Mouse (Mus musculus) gastrocnemius, adult 2 months (tissue): ENCODE measurements around the gene Scel. TPM values are rescaled to one million over a fixed set of nuclear protein-coding genes. Genes with fewer than 3 reads are reported as not detected.

ENCODE experiments used
- DNase-seq: peaks from one replicate; pipeline ENCODE4 v3.0.0; 2022
- H3K27ac ChIP-seq: fragments of 200-600 bp; 2 replicates; pipeline ENCODE4 v1.8.1; 2022; ENCODE audit warnings: mild to moderate bottlenecking
- H3K4me3 ChIP-seq: fragments of 200-600 bp; 2 replicates; pipeline ENCODE4 v1.8.1; 2022; ENCODE audit warnings: mild to moderate bottlenecking, moderate library complexity
- CTCF ChIP-seq: fragments of 200-600 bp; IDR thresholded peaks from 2 replicates; pipeline ENCODE4 v1.8.1; 2022; ENCODE audit warnings: antibody characterized with exemption, mild to moderate bottlenecking, moderate library complexity
- intact Hi-C: fragments of 180-260 bp; cut with DNase I; formaldehyde crosslinking; loops from one replicate; pipeline ENCODE4 v1.15.1; 2025
- total RNA-seq, 2 experiments: library from RNA; stranded (reverse); gene quantifications; 2 replicates each; pipeline ENCODE4 v1.2.3; 2021

Gene Scel
- total RNA-seq, 2 experiments from 2014 or later = 0.10 to 0.20 TPM

DNA sequence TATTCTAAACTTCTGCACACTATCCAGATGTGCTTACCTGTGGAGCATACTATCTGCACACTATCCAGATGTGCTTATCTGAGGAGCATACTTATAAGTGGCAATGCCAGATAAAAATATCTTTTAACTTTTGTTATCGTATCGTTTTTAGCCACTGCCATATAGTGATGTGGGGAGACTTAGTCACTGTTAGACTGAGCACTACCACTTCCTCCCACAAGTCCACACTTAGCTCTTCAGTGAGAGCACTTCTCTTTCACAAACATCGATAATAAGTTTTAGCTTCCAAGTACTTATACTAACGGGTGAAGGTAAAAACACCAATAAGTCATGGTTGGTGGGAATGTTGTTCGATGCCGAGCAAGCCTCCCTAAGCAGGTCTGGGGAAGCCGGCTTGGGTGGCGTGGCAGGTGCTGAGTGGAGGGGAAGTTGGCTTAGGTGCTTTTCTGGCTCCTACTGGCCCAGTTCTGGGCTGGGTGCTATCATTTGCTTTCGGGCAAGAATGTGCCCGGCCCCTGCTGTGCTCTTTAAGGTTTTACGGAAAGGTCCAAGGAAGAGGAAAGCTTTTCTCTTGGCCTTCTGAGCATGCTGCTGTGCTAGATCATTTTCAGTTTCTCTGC lies 18.7 kb downstream of the Scel start:
- intact Hi-C loops = no loop called here
- no peak overlapping the region for H3K4me3 ChIP-seq
- no peak for DNase-seq
- H3K27ac ChIP-seq = no peak overlapping the region
- no peak for TF ChIP-seq CTCF

DNA sequence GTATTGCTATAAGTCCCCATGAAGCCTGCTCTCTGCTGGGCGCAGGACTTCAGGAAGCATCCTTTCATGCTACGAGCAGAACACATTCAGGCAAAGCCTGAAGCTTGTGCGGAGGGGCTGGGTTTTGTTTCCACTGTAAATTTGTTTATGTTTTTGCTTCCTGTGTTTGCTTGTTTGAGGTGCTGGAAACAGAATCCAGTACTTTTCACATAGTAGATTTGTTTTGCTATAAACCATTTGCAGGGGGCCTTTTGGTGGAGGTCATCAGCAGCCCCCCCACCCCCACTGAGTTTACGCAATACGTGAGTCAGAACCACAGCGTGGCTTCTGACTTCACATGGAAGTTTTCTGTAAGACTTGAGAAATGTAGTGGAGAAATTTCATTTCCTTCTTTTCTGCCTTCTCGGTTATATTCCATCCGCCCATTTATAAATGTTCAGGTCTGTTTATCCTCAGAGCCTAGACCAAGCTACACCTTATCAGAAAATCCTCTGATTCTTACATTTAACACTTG lies 22.4 kb downstream of the Scel start:
- H3K4me3 ChIP-seq = no peak overlapping the region
- no peak for TF ChIP-seq CTCF
- intact Hi-C loops = loop anchor here (2.0 to 5.0 kb wide), 3 partner anchors 55 to 523 kb away; no protein-coding TSS in a partner anchor
- no peak for DNase-seq
- H3K27ac ChIP-seq = no peak overlapping the region

DNA sequence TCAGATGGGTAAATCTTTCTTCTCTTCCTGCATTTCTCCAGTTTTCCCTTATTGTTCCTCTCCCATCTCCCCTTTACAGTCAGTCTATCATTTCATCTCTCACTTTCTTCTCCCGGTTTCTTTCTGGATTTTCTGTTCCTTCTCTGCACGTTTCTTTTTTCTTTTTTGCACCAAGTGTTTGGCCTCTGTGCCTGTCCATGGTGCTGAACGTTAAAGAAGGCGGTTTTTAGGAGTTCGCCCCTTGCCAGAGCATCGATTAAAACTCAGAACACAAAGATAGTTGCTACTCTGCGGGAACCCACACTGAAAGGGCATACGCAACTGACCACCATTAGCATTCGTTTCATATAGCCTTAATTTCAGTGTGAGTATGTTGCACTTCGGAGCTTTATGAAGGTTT lies 23.2 kb downstream of the Scel start:
- no peak for TF ChIP-seq CTCF
- Histone ChIP-seq H3K27ac (no peak overlapping the region), H3K4me3 (no peak overlapping the region)
- DNase-seq = no peak
- intact Hi-C loops = loop anchor here (2.0 to 5.0 kb wide), 3 partner anchors 56 to 524 kb away; no protein-coding TSS in a partner anchor

DNA sequence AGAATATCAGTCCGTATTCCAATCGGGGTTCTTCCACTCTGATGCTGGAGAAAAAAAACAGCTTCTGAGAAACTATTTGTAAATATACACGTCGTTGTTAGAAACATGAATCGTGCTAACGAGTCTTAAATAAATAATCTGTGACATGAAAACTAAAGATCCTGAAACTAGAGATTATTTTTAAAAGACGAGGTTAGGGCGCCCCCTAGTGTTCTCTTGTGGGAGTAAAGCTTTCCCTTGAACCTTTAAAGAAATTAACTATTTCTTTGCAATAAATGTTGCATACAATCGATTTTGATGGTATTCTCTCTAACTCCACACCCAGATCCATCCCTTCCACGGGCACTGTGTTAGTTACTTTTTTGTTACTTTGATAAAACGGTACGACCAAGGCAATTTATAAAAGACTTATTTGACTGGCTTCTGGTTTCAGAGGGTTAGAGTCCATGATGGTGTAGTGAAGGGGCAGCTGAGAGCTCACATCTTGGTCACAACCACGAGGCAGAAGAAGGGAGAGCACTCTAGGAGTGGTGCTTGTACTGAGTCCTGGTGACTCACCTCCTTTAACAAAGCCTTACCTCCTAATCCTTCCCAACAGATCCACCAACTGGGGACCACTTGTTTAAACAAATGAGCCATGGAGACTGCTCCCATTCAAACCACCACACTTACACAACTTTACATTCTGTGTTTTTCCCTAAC lies 24.4 kb downstream of the Scel start:
- intact Hi-C loops = loop anchor here (2.0 to 5.0 kb wide), 3 partner anchors 57 to 525 kb away; no protein-coding TSS in a partner anchor
- peak; percentile 78 for TF ChIP-seq CTCF
- no peak overlapping the region for H3K4me3 ChIP-seq
- DNase-seq = peak; percentile 45
- H3K27ac ChIP-seq = no peak overlapping the region

DNA sequence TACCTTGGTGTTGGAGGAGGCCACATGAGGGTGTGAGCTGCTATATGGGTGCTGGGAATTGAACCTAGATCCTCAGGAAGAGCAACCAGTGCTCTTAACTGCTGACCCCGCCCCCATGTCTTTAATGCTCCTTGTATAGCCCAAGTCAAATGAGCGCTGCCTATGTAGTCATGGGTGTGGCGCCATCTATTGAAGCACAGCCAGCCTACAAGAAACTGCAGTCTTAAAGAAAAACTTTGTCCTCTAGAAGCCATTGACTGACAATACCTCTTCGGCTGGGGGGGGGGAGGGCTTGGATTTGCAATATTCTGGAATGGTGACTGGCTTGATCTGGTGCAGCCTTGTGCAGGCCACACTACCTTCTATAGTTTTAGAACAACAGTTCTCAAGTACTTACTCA lies 26.7 kb downstream of the Scel start:
- intact Hi-C loops = loop anchor here (5.0 kb wide), 1 partner anchor 472 kb away; no protein-coding TSS in a partner anchor
- no peak overlapping the region for H3K4me3 ChIP-seq
- H3K27ac ChIP-seq = no peak overlapping the region
- DNase-seq = no peak
- no peak for TF ChIP-seq CTCF

DNA sequence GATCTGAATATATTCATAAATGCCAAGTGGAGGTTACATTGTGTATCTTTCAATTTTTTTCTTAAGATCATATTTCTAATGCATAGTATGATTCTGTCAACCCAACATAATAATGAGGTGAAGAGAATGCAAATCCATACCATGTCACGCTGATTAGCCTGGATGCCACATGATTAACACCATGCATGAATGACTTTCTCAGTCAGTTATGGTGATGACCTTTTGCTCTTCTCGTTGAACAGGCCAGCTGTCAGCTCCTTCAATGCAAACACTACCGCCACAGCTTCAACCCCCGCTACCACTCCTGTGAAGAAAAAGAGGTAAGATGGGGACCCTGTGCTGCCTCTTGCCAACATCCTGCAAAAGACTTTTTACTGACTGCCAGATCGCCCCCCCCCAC lies 28.5 kb downstream of the Scel start:
- H3K27ac ChIP-seq = no peak overlapping the region
- no peak for DNase-seq
- no peak for TF ChIP-seq CTCF
- intact Hi-C loops = no loop called here
- no peak overlapping the region for H3K4me3 ChIP-seq

DNA sequence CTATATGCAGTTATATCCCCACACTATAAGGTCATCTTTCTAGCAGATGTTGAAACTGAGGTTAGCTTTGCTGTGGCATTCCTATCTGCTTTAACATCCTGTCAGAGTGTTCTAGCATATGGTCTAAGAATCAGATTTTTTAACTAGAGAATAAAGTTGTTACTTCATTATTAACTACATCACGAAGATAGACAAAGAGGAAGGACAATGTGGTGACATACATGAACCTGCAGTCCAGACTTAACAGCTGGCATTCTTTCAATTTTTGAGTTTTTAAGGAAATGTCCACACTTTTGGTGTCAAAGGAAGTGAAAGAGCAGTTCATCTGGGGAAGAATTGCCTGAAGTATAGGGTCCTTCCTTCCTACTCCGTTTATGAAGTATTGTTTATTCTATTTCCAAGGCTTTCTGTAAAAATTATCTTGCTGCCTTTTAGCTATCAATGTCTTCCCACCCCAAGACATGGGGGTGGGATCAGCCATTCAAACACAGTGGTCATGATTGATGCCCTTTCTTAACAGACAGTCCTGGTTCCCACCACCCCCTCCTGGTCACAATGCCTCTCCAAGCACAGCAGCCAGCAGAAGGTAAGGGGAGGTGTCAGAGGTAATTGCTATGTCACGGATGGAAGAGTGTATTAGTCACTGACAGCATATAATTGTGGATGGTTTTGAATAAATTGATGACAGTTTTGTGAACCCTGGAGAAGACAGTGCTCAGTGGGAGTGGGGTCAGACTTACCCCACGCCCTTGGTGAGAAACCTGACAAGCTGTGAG lies 30.4 kb downstream of the Scel start:
- Histone ChIP-seq H3K4me3 (no peak overlapping the region), H3K27ac (no peak overlapping the region)
- intact Hi-C loops = no loop called here
- TF ChIP-seq CTCF = no peak
- DNase-seq = no peak

DNA sequence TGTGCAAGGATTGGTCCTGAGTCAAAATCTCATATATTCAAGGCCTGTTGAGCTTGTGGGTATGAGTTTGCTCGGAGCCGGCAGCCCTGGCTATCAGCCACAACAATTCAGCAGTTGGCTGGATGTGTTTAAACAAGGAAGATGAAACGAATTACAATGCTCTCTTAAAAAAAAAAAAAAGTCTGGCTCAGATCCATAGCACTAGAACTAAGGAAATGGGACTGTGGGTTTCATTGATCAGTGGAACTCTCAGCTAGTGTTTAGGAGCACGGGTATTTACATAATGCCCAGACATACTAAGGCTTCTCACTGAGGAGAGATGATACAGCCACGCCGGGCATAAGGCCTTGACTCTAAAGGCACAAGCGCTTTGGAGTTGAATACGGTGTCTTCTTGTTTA lies 32.6 kb downstream of the Scel start:
- TF ChIP-seq CTCF = no peak
- Histone ChIP-seq H3K4me3 (no peak overlapping the region), H3K27ac (no peak overlapping the region)
- intact Hi-C loops = no loop called here
- DNase-seq = no peak

DNA sequence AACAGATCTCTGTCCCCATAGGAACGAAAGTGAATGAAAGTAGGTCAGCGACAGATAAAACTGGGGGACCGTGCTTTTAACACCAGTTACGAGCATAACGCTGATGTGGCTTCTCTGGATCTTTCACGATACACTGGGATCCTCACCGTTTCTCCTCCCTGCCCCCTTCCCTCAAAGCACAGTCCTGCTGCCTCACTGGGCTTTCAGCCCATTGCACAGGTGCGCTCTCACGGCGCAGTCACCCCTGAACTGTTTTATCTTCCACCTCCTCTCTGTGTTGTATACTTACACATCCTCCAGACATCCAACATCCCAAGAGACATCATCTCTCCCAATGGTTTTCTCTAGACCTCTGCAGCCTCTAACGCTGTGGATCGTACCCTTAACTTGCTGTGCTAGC lies 33.1 kb downstream of the Scel start:
- H3K27ac ChIP-seq = no peak overlapping the region
- intact Hi-C loops = no loop called here
- H3K4me3 ChIP-seq = no peak overlapping the region
- no peak for TF ChIP-seq CTCF
- no peak for DNase-seq

DNA sequence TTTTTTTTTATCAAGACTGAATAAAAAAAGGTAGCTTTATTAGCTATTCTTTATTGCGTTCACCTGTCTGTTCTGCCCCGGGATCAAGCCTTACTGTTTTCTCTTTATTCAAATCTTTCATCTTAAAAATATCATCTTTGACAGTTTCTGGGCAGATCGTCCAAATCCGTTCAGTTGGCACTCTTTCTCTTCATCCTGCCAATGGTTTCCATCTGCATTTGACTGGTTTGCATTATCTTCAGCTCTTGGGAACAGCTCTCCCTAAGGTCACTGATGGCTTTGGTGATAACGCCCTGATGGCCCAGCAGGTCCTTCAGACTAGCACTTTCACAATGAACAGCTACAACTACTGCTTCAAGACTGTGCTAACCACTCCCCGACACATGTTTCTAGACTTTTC lies 35.1 kb downstream of the Scel start:
- TF ChIP-seq CTCF = no peak
- intact Hi-C loops = no loop called here
- Histone ChIP-seq H3K4me3 (no peak overlapping the region), H3K27ac (no peak overlapping the region)
- no peak for DNase-seq

DNA sequence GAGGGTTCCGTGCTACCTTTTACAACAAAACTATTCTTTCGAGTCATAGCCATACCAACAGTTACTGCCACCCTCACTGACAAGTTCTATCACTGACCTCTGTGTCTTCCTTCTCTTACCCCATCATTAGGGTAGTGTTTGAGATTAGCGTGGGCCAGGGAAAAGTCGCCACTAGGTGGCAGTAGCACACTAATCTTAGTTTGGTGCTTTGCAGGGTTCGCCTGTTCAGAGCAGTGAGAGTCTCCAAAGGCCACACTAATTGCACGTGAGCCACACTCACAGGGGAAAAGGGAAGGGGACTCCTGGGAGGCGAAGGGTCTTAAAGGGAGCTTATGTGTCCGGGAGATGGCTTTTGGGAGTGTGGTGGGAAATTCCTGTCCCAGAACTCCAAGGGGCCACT lies 37.3 kb downstream of the Scel start:
- peak; percentile 72 for DNase-seq
- Histone ChIP-seq H3K4me3 (no peak overlapping the region), H3K27ac (no peak overlapping the region)
- intact Hi-C loops = loop anchor here (1.0 kb wide), 1 partner anchor 144 kb away; no protein-coding TSS in a partner anchor
- TF ChIP-seq CTCF = peak; percentile 91

DNA sequence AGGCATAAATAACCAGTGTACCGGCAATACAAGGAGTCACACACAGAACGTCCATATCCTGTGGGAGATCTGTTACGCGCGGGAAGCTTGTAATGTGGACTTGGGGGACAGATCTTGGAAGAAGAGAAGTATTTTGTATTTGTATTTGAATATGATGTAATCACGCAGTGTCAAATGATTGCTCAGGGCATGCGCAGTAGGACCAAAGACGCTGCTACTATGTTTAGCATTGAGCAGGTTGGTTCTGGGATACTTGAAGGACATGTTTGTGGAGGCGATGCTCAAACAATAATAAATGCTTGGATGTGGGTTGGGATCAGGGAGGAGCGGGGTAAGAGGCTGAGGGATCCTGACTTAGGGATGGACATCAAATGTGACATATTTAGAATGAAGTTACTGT lies 37.8 kb downstream of the Scel start:
- no peak for DNase-seq
- intact Hi-C loops = loop anchor here (1.0 kb wide), 1 partner anchor 143 kb away; no protein-coding TSS in a partner anchor
- TF ChIP-seq CTCF = no peak

DNA sequence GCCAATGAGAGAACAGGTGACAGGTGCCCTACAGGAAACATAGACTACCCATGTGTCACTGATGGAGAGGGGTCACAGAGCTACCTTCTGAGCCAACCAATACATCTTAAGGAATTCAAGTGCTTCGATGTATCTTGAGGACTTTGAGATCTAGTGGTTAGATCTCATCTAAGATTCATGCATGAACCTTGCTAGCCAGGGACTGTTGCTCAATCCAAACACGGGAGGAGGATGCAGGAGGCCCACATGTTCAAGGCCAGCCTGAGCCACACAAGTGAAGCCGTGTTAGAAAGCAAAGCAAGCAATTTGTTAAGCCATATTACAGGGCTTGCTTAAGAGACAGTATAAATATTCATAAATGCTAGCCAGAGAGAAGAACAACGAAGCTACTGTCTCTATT lies 38.8 kb downstream of the Scel start:
- Histone ChIP-seq H3K27ac (no peak overlapping the region), H3K4me3 (no peak overlapping the region)
- no peak for DNase-seq
- intact Hi-C loops = no loop called here
- TF ChIP-seq CTCF = no peak

More for the DNA sequence above, 37.8 kb downstream of the Scel start:
- Histone ChIP-seq H3K4me3 (no peak overlapping the region), H3K27ac (no peak overlapping the region)
